Mouse (Mus musculus): ENCODE measurements around the gene H2afj. TPM values are rescaled to one million over a fixed set of nuclear protein-coding genes. Genes with fewer than 3 reads are reported as not detected.
"Not testable (repeated sequence)": the region's sequence is repeated elsewhere in the genome, so short reads cannot be mapped to it uniquely, and the experiment has no call there.

Gene H2afj
- 10 to 100 TPM; 55.2 to 67.5 TPM for total RNA-seq (2021)

DNA sequence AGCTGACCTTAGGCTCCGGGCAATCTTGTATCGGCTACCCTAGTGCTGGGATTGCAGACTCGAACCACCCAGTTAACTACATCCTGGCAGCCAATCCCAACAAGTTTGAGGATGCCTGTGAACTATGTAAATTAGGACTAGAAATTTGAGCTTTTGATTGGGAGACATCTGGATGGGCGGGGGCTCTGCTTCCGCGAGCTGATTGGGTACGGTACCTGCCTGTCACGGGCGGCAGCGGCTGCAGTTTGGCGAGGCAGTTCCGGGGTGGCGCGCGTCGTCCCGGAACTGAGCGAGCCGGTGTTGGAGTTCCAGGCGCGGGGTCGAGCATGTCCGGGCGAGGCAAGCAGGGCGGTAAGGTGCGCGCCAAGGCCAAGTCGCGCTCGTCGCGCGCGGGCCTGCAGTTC lies at the start of gene H2afj:
Gene H2afj (plus strand): TSS at position 231 of the 404 bp plus-strand sequence.
- DNase-seq (ENCODE audit: low spot score in 2 of 2) = peak; percentile 96 to 98
- intact Hi-C loops (cut with DNase I) = no loop called here

GRCm38 (mm10) chr6:136763912-136764311 lies 44.1 kb upstream of the H2afj start:
- no peak for DNase-seq (ENCODE audit: low spot score in 2 of 2)
- intact Hi-C loops (cut with DNase I) = no loop called here

GRCm38 (mm10) chr6:136769143-136769542 lies 38.9 kb upstream of the H2afj start:
- DNase-seq (ENCODE audit: low spot score in 2 of 2) = no peak
- intact Hi-C loops (cut with DNase I) = no loop called here

GRCm38 (mm10) chr6:136769859-136770258 lies 38.2 kb upstream of the H2afj start:
- no peak for DNase-seq (ENCODE audit: low spot score in 2 of 2)

GRCm38 (mm10) chr6:136776392-136776791 lies 31.7 kb upstream of the H2afj start:
- no peak for DNase-seq (ENCODE audit: low spot score in 2 of 2)
- intact Hi-C loops (cut with DNase I) = no loop called here

More at GRCm38 (mm10) chr6:136769859-136770258, 38.2 kb upstream of the H2afj start:
- intact Hi-C loops (cut with DNase I) = no loop called here

DNA sequence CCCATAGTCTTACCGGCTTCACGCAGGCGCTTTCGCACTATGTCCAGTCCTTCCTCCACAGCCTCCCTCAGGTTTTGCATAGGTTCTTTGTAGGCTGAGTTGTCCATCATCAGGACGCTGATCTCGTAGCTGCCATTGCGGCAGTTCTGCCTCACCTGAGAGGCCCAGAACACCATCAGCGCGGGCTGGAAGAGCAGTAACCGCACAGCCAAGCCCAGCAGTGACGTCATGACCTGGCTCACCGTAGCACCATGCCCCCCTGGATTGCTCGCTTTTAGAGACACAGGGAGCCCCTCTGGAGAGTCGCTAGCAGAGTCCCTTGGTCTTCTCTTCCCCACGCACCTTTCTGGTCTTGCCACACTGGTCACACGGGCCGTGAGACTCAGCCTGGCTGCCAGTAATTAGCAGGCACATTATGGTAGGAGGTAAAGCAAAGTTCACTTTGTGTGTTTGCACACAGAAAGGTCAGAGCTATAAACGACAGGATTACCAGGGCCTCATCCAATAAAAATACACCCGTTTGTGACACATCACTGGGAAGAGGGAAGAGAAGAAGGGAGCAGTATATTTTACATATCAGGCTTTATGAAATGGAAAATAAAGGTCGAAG lies 26.6 kb upstream of the H2afj start, which contains the start of gene Gucy2c:
Gene Gucy2c (minus strand): TSS at position 389 of the 610 bp plus-strand sequence.
- intact Hi-C loops (cut with DNase I) = no loop called here
- no peak for DNase-seq (ENCODE audit: low spot score in 2 of 2)

DNA sequence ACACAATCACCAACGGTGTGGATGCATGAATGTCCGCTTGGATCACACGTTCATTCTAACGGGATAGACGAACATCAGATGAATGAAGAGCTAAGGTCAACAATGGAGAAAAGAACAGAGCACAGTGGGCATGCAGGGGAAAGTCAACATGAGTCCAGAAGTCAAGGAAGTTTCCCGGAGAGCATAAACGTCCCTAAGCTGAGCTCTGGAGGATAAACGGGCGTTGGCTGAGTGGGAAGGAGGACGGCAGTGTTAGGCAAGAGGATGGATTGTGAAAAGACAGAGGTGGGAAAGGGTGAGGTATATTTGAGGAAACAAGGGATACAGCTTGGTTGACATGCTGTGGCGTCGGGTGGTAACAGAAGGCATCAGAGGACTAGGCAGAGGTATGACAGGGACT lies 25.9 kb upstream of the H2afj start:
- no peak for DNase-seq (ENCODE audit: low spot score in 2 of 2)
- intact Hi-C loops (cut with DNase I) = no loop called here

DNA sequence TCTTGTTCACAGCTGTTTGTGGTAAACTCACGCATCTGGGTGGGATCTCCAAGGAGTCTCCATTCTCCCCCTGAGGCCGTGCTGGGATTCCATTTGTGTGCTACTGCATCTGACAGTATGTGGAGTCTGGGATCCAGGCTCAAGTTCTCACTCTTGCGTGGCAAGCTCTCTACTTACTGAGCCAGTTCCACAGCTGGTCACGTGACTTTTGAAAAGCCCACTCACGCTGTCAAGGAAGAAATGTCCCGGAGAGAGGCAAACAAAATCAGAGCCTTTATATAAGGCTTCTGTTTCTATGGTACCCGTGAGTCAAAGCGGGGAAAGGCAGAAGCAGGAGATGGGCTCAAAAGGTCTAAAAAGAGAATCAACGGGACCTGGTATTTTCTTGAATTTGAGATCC lies 25.3 kb upstream of the H2afj start:
- peak; percentile 7 to 11 for DNase-seq (ENCODE audit: low spot score in 2 of 2)
- intact Hi-C loops (cut with DNase I) = no loop called here

- intact Hi-C loops (cut with DNase I) = no loop called here
- DNase-seq (ENCODE audit: low spot score in 2 of 2) = no peak
These were observed 18.6 kb upstream of the H2afj start for GRCm38 (mm10) chr6:136789391-136789971.

DNA sequence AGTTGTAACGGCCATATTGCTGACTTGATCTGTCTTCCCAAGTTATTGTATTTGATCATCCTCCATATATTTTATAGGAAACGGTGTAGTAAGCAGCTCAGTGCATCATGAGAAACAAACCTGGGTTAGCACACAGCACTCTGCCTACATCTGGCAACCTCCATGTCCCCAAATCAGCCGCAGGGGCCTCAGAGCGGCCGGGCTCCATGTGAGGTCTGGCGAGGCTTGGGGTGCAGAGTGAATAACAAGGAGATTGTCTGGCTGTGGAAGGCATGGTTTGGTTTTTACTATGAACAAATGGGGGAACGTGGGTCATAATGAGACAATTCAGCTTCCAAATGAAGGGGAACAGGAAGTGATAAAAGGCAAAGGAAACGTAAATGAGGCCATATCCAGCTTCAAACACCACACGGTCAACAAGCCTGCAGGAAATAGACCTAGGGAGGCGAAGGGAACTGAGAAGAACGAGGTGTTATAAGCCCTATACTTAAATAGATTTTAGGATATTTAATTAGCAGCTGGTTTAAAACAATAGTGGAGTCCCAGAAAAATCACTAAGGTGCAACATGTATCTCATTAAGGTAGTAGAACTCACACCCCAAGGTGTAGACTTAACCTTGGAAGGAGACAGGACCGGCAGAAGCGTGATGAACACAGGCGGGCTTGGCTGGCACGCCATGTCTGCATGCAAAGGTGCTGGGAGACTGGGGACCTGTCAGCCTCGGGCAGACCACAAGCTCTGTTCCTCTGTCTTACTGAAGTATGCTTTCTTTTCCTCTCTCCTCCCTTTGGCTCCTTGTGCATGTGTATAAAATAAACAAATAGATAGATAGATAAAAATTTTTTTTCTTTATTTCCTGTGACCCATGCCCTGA lies 14.9 kb upstream of the H2afj start:
- intact Hi-C loops (cut with DNase I) = no loop called here
- DNase-seq (ENCODE audit: low spot score in 2 of 2) = no peak

GRCm38 (mm10) chr6:136793831-136794525 lies 14.1 kb upstream of the H2afj start:
- DNase-seq (ENCODE audit: low spot score in 2 of 2) = no peak
- intact Hi-C loops (cut with DNase I) = no loop called here

GRCm38 (mm10) chr6:136795110-136795509 lies 12.9 kb upstream of the H2afj start:
- intact Hi-C loops (cut with DNase I) = no loop called here
- no peak for DNase-seq (ENCODE audit: low spot score in 2 of 2)

DNA sequence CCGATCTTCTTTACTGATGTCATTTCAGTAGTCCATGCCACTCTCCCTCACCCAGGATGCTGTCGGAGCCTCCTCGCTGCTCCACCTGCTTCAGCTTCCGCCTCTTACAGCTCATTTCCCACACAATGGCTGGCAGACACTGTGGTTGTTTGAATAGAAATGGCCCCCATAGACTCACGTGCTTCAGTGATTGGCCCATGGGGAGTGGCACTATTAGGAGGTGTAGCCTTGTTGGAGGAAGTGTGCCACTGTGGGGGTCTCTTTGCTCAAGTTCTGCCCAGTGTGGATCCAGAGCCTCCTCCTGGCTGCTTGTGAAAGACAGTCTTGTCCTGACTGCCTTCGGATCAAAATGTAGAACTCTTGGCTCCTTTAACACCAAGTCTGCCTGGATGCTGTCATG lies 12.2 kb upstream of the H2afj start:
- no peak for DNase-seq (ENCODE audit: low spot score in 2 of 2)
- intact Hi-C loops (cut with DNase I) = no loop called here

DNA sequence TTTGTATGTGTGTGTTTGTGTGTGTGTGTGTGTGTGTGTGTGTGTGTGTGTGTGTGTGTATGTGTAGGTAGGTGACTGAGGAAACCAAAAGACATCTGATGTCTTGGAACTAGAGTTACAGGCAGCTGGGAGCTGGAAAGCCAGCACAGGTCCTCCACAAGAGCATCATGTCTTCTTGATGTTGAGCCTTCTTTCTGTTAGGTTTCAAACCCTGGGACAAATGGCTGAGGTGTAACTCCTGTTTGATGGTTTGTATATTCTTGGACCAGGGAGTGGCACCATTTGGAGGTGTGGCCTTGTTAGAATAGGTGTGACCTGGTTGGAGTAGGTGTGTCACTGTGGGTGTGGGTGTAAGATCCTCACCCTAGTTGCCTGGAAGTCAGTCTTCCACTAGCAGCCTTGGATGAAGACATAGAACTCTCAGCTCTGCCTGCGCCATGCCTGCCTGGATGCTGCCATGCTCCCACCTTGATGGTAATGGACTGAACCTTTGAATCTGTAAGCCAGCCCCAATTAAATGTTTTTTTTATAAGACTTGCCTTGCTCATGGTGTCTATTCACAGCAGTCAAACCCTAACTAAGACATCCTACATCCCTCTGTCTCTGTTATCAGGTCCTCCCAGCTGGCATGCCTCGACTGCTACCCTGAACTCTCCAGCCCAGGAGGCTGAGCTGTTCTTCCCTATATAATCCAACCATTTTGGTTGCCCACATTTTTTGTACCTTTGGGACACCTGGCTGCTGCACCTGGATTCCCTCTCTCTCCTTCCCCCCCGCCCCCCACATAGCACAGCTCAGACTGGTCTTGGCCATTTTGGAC lies 10.0 kb upstream of the H2afj start:
- DNase-seq (ENCODE audit: low spot score in 2 of 2); intact Hi-C loops (cut with DNase I): not testable (repeated sequence)

GRCm38 (mm10) chr6:136800710-136801109 lies 7.3 kb upstream of the H2afj start:
- intact Hi-C loops (cut with DNase I) = no loop called here
- DNase-seq (ENCODE audit: low spot score in 2 of 2) = no peak

DNA sequence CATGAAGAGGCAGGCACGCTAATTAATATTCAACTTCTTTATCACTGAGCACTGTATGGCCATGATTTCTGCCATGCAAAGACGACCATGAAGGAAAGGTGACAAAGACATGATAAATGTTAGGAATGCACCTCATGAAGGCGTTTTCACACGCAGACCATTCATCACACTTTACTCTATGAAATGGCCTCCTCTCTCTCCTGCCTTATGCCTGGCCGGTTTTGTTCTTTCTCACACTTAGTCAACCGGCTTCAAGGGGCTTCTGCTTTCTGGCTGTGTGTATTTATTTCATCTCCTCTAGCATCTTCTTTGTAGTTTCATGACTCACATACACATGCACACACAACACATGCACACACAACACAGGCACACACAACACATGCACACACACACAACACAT lies 6.8 kb upstream of the H2afj start:
- intact Hi-C loops (cut with DNase I) = no loop called here
- DNase-seq (ENCODE audit: low spot score in 2 of 2) = no peak

GRCm38 (mm10) chr6:136803093-136803738 lies 4.8 kb upstream of the H2afj start:
- intact Hi-C loops (cut with DNase I) = no loop called here
- no peak for DNase-seq (ENCODE audit: low spot score in 2 of 2)

GRCm38 (mm10) chr6:136803739-136804633 lies 4.1 kb upstream of the H2afj start, which contains the start of gene Hist4h4:
TSS of gene Hist4h4 (minus strand) at chr6:136804415.
- peak; percentile 94 to 97 for DNase-seq (ENCODE audit: low spot score in 2 of 2)
- intact Hi-C loops (cut with DNase I) = no loop called here

Measured in left cerebral cortex, postnatal 36 days (tissue).